Mouse (Mus musculus) stomach, embryonic 16.5 days (tissue): ENCODE results near the gene Tmem88. TPM values are rescaled to one million over a fixed set of nuclear protein-coding genes. Genes with fewer than 3 reads are reported as not detected.

Experiments
- ATAC-seq: fragments of 200-750 bp; cut with Nextera tagmentation; 2 replicates; pipeline ENCODE4 v1.8.0; 2017; ENCODE audit warnings: moderate number of reproducible peaks, moderate TSS enrichment; ENCODE audit not compliant: insufficient read depth, low FRiP score
- H3K27ac ChIP-seq: fragments of 300-500 bp; sonication (generic); 2 replicates; pipeline ENCODE4 v1.5.1; 2014; ENCODE audit warnings: low read length
- H3K27me3 ChIP-seq: fragments of 300-500 bp; sonication (generic); 2 replicates; pipeline ENCODE4 v1.6.1; 2014; ENCODE audit warnings: low read length, control low read depth, mixed read lengths; ENCODE audit not compliant: control insufficient read depth, insufficient read depth
- H3K36me3 ChIP-seq: fragments of 300-500 bp; sonication (generic); 2 replicates; pipeline ENCODE4 v1.6.1; 2014; ENCODE audit warnings: low read length; ENCODE audit not compliant: control insufficient read depth, insufficient read depth
- H3K4me1 ChIP-seq: fragments of 300-500 bp; sonication (generic); 2 replicates; pipeline ENCODE4 v1.6.1; 2014; ENCODE audit warnings: low read length, control low read depth, mixed read lengths; ENCODE audit not compliant: control insufficient read depth, insufficient read depth
- H3K4me2 ChIP-seq: fragments of 300-500 bp; sonication (generic); 2 replicates; pipeline ENCODE4 v1.6.1; 2014; ENCODE audit warnings: low read depth, low read length, mixed read lengths
- H3K4me3 ChIP-seq: fragments of 300-500 bp; sonication (generic); replicated peaks from 2 replicates; pipeline ENCODE4 v1.5.1; 2014; ENCODE audit warnings: mild to moderate bottlenecking, low read length
- H3K9ac ChIP-seq: fragments of 300-500 bp; sonication (generic); 2 replicates; pipeline ENCODE4 v1.6.1; 2014; ENCODE audit warnings: low read length
- H3K9me3 ChIP-seq: fragments of 300-500 bp; sonication (generic); replicated peaks from 2 replicates; pipeline ENCODE4 v1.6.1; 2016; ENCODE audit warnings: low read length, control low read depth; ENCODE audit not compliant: control insufficient read depth
- whole genome bisulfite sequencing: fragments of 180-500 bp; shearing (Covaris S2); extraction: QIAGEN DNeasy Blood & Tissue Kit; methylation state at CpG from one replicate; pipeline ENCODE4 v1.1.7; 2014; 5-methylcytosine and 5-hydroxymethylcytosine counted together
- polyA plus RNA-seq: library from polyadenylated mRNA; unstranded; fragments of >200 nt; fragmentation: Nextera tagmentation; extraction: Ambion mirVana; gene quantifications from 2 replicates; pipeline ENCODE4 v1.2.1, GENCODE M21; 2015

The Tmem88 gene
- polyA plus RNA-seq: 26.4 and 28.7 TPM in 2 replicates

- Histone ChIP-seq H3K4me1 (peaks cover 31% of the 10 kb centered on the region), H3K27me3 (no peaks in the 10 kb centered on the region), H3K9me3 (no peaks in the 10 kb centered on the region), H3K27ac (peak within 1 kb of the TSS; percentile 68), H3K4me3 (peak within 1 kb of the TSS; percentile 32), H3K9ac (peak within 1 kb of the TSS; percentile 67), H3K36me3 (peaks cover 19% of the 10 kb centered on the region), H3K4me2 (peak within 1 kb of the TSS; percentile 31)
- ATAC-seq: no peak
- 16% methylated on average over 15 of the region's 16 CpGs for WGBS
Observed at GRCm38 (mm10) chr11:69398059-69398458, at the start of gene Tmem88. Gene Tmem88, minus strand, starts transcription at chr11:69398234.

DNA sequence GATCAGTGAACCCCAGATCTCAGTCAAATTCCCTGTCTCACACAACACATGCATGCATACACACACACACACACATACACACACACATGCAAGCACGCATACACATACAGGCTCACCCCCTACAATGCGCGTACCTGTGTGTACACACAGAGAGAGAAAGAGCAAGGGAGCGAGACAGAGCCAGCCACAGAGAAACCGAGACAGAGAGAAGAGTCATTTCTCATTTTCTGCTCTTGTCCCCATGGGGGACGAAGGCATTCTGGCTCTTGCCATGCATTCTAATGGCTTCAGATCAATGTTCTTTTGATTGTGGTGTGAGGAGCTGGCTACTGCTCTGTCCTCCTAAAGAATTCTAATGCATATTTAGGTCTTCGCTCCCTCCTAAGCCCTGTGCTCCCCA, 49.3 kb upstream of the Tmem88 start:
- H3K27ac ChIP-seq: no peak overlapping the region
- H3K4me2 ChIP-seq: no peak overlapping the region
- 88% methylated on average over 7 of the region's 7 CpGs for WGBS
- no peaks in the 10 kb centered on the region for H3K36me3 ChIP-seq
- no peaks in the 10 kb centered on the region for H3K27me3 ChIP-seq
- H3K4me3 ChIP-seq: no peak overlapping the region
- no peak overlapping the region for H3K9ac ChIP-seq
- H3K9me3 ChIP-seq: no peaks in the 10 kb centered on the region
- H3K4me1 ChIP-seq: peaks cover 16% of the 10 kb centered on the region
- no peak for ATAC-seq

- H3K9ac ChIP-seq: no peak overlapping the region
- WGBS: 12% methylated on average over 5 of the region's 5 CpGs
- H3K36me3 ChIP-seq: no peaks in the 10 kb centered on the region
- H3K9me3 ChIP-seq: no peaks in the 10 kb centered on the region
- H3K27ac ChIP-seq: peak overlapping the region; percentile 71
- peaks cover 12% of the 10 kb centered on the region for H3K4me1 ChIP-seq
- no peak overlapping the region for H3K4me2 ChIP-seq
- no peak overlapping the region for H3K4me3 ChIP-seq
- no peaks in the 10 kb centered on the region for H3K27me3 ChIP-seq
- peak; percentile 90; the same call in 1 of the 2 replicates for ATAC-seq
Observed at GRCm38 (mm10) chr11:69443328-69443727, 45.3 kb upstream of the Tmem88 start.

GRCm38 (mm10) chr11:69437291-69437690, 39.3 kb upstream of the Tmem88 start:
- Histone ChIP-seq H3K27me3 (no peaks in the 10 kb centered on the region), H3K4me3 (no peak overlapping the region), H3K4me2 (no peak overlapping the region), H3K36me3 (no peaks in the 10 kb centered on the region), H3K4me1 (peaks cover 1% of the 10 kb centered on the region; the same call in 1 of the 2 replicates), H3K9me3 (no peaks in the 10 kb centered on the region), H3K27ac (no peak overlapping the region), H3K9ac (no peak overlapping the region)
- WGBS: 51% methylated on average over 3 of the region's 3 CpGs
- ATAC-seq: no peak

GRCm38 (mm10) chr11:69433189-69433588, 35.2 kb upstream of the Tmem88 start:
- H3K4me1 ChIP-seq: peaks cover 17% of the 10 kb centered on the region
- H3K4me3 ChIP-seq: no peak overlapping the region
- WGBS: 63% methylated on average over 6 of the region's 6 CpGs
- no peaks in the 10 kb centered on the region for H3K27me3 ChIP-seq
- no peaks in the 10 kb centered on the region for H3K36me3 ChIP-seq
- H3K27ac ChIP-seq: no peak overlapping the region
- no peak overlapping the region for H3K4me2 ChIP-seq
- H3K9ac ChIP-seq: no peak overlapping the region
- no peak for ATAC-seq
- no peaks in the 10 kb centered on the region for H3K9me3 ChIP-seq

DNA sequence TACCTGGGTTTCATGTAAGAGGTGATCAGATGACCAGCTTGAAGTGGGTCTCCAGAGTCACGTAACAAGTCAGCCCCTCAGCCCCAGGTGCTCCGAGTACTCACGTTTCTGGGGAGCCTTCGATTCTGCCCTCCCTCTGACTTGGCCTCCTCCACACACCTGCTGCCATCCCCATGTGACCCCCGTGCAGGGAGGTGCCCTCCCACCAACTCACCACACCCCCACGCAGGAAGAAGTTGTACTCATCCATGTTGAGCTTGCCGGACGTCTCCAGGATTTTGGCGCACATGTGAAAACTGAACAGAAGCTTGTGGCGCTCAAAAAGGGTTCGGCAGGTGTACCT, 34.6 kb upstream of the Tmem88 start:
- Histone ChIP-seq H3K27ac (no peak overlapping the region), H3K4me3 (no peak overlapping the region), H3K36me3 (no peaks in the 10 kb centered on the region), H3K9ac (no peak overlapping the region), H3K27me3 (no peaks in the 10 kb centered on the region), H3K4me1 (peaks cover 17% of the 10 kb centered on the region), H3K4me2 (no peak overlapping the region), H3K9me3 (no peaks in the 10 kb centered on the region)
- WGBS: 51% methylated on average over 11 of the region's 11 CpGs
- ATAC-seq: 0 out of 2 replicates have a peak, but pooled peaks have one; percentile 15

- Histone ChIP-seq H3K4me3 (no peak overlapping the region), H3K4me1 (peaks cover 17% of the 10 kb centered on the region), H3K36me3 (no peaks in the 10 kb centered on the region), H3K4me2 (peak overlapping the region; percentile 36; the same call in 1 of the 2 replicates), H3K9ac (no peak overlapping the region), H3K9me3 (no peaks in the 10 kb centered on the region), H3K27ac (no peak overlapping the region), H3K27me3 (no peaks in the 10 kb centered on the region)
- WGBS: 31% methylated on average over 11 of the region's 11 CpGs
- ATAC-seq: peak; percentile 78
Observed at GRCm38 (mm10) chr11:69431829-69432639, 34.0 kb upstream of the Tmem88 start.

DNA sequence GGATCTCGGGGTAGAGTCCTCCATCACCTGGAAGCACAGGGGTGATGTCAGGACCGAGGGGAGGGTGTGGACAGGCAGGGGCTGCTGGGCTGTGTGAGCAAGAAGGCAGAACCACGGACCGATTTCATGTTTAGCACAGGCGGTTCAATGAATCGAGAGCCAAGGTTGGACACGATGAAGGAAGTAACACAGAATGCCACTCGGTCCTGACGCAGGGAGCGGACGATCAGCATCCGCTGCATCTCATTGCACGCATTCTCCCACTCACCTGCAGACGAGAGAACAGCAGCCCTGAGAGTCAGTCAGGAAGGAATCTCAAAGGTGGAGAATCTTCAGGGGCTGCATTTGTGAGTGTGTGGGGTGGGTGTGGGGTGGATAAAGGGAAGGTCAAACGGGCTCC, 32.6 kb upstream of the Tmem88 start:
- Histone ChIP-seq H3K9me3 (no peaks in the 10 kb centered on the region), H3K36me3 (no peaks in the 10 kb centered on the region), H3K27ac (no peak overlapping the region), H3K4me3 (no peak overlapping the region), H3K4me1 (peaks cover 17% of the 10 kb centered on the region), H3K27me3 (no peaks in the 10 kb centered on the region), H3K4me2 (no peak overlapping the region), H3K9ac (no peak overlapping the region)
- 87% methylated on average over 15 of the region's 15 CpGs for WGBS
- no peak for ATAC-seq

DNA sequence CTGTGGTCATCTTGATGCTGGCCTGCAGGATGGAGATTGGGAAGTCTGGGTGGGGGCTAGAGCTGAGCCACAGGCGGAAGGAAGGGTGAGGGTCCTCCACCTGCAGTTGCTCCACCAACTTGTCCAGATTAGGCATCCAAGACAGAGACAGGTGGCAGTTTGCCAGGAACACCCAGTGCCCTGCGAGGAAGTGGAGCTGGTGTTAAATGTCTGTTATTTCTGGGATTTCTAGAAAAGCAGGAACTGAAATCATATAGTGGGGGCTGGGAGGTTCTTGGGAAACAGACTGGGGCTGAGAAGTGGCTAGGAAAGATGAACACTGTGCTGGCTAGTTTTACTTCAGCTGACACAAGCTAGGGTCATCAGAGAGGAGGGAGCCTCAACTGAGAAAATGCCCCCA, 31.3 kb upstream of the Tmem88 start:
- H3K9ac ChIP-seq: peak overlapping the region; percentile 23
- 15% methylated on average over 2 of the region's 2 CpGs for WGBS
- H3K4me3 ChIP-seq: no peak overlapping the region
- H3K27ac ChIP-seq: peak overlapping the region; percentile 36
- H3K27me3 ChIP-seq: no peaks in the 10 kb centered on the region
- H3K36me3 ChIP-seq: no peaks in the 10 kb centered on the region
- no peaks in the 10 kb centered on the region for H3K9me3 ChIP-seq
- peaks cover 17% of the 10 kb centered on the region for H3K4me1 ChIP-seq
- ATAC-seq: no peak
- no peak overlapping the region for H3K4me2 ChIP-seq
